Mouse (Mus musculus) layer of hippocampus, postnatal 36 days (tissue): ENCODE results near the gene Rhog. TPM values are rescaled to one million over a fixed set of nuclear protein-coding genes. Genes with fewer than 3 reads are reported as not detected.
"Not testable (repeated sequence)": the region's sequence is repeated elsewhere in the genome, so short reads cannot be mapped to it uniquely, and the experiment has no call there.

Source experiments
- DNase-seq, 2 experiments: peaks; one replicate each; pipeline ENCODE4 v3.0.0; 2022
- total RNA-seq, 2 experiments: library from RNA; stranded (reverse); gene quantifications; 2 replicates each; pipeline ENCODE4 v1.2.3; 2021

The Rhog gene
- total RNA-seq, result 10 to 100 TPM; 23.9 to 29.4 TPM

- no peak for DNase-seq
These were observed at the start of gene Rhog for GRCm38 (mm10) chr7:102255954-102256353. Rhog (minus strand) TSS chr7:102256054.

- no peak for DNase-seq
These were observed 49.7 kb upstream of the Rhog start for GRCm38 (mm10) chr7:102305596-102305995.

- DNase-seq, result no peak
These were observed 46.6 kb upstream of the Rhog start for GRCm38 (mm10) chr7:102302471-102302870.

- no peak for DNase-seq
These were observed 44.9 kb upstream of the Rhog start for GRCm38 (mm10) chr7:102300761-102301160.

GRCm38 (mm10) chr7:102293234-102293633 is 37.4 kb upstream of the Rhog start:
- DNase-seq, result no peak

- no peak for DNase-seq
These were observed 36.4 kb upstream of the Rhog start for GRCm38 (mm10) chr7:102292228-102292627.

GRCm38 (mm10) chr7:102289466-102289865 is 33.6 kb upstream of the Rhog start:
- DNase-seq, result no peak

GRCm38 (mm10) chr7:102282261-102282660 is 26.4 kb upstream of the Rhog start:
- no peak for DNase-seq

- DNase-seq, result no peak
These were observed 25.5 kb upstream of the Rhog start for GRCm38 (mm10) chr7:102281403-102281802.

- DNase-seq, result no peak
These were observed 16.6 kb upstream of the Rhog start for GRCm38 (mm10) chr7:102272422-102272948.

- DNase-seq, result no peak
These were observed 12.5 kb upstream of the Rhog start for GRCm38 (mm10) chr7:102268395-102268748.

- peak; percentile 50 to 56 for DNase-seq
These were observed 11.9 kb upstream of the Rhog start, which contains the start of gene Stim1 for GRCm38 (mm10) chr7:102267601-102268394. Stim1 (plus strand) TSS chr7:102267806.

GRCm38 (mm10) chr7:102267113-102267579 is 11.3 kb upstream of the Rhog start:
- peak; percentile 93 to 94 for DNase-seq

- no peak for DNase-seq
These were observed 10.7 kb upstream of the Rhog start for GRCm38 (mm10) chr7:102266401-102267042.

- DNase-seq, result not testable (repeated sequence)
These were observed 10.2 kb upstream of the Rhog start for GRCm38 (mm10) chr7:102266021-102266400.

- no peak for DNase-seq
These were observed 7.2 kb upstream of the Rhog start for GRCm38 (mm10) chr7:102263020-102263419.

GRCm38 (mm10) chr7:102260518-102260917 is 4.7 kb upstream of the Rhog start:
- DNase-seq, result no peak

GRCm38 (mm10) chr7:102259716-102260479 is 4.0 kb upstream of the Rhog start:
- DNase-seq, result no peak

- DNase-seq, result no peak
These were observed 2.9 kb upstream of the Rhog start for GRCm38 (mm10) chr7:102258753-102259152.

GRCm38 (mm10) chr7:102258189-102258588 is 2.3 kb upstream of the Rhog start:
- DNase-seq, result peak; percentile 68

- no peak for DNase-seq
These were observed 782 bp upstream of the Rhog start for GRCm38 (mm10) chr7:102256636-102257035.

GRCm38 (mm10) chr7:102253631-102254030 is 2.2 kb downstream of the Rhog start:
- no peak for DNase-seq
